Mouse (Mus musculus) erythroblast, embryonic 14.5 days (primary cell): Measurements from ENCODE around the gene Oscp1.

Experiments
- GATA1 ChIP-seq: IDR thresholded peaks from 2 replicates; pipeline ENCODE4 v1.6.1; 2012; ENCODE audit warnings: low read length, inconsistent platforms, mixed read lengths
- TAL1 ChIP-seq: IDR thresholded peaks from 3 replicates; pipeline ENCODE4 v1.6.1; 2012; ENCODE audit warnings: low read length, inconsistent platforms, mixed read lengths

GRCm38 (mm10) chr4:126077833-126078232, 19.5 kb downstream of the Oscp1 start:
- TF ChIP-seq TAL1 (no peak), GATA1 (no peak)
